Mouse (Mus musculus) hindbrain, postnatal 0 days (tissue): ENCODE results near the gene Bad. TPM values are rescaled to one million over a fixed set of nuclear protein-coding genes. Genes with fewer than 3 reads are reported as not detected.
A peak's percentile ranks its signal among the peaks of the same experiment; 100 is the strongest.

Experiments used
- ATAC-seq: fragments of 200-750 bp; cut with Nextera tagmentation; 2 replicates; pipeline ENCODE4 v1.8.0; 2017; ENCODE audit warnings: mild to moderate bottlenecking, moderate TSS enrichment, moderate library complexity
- DNase-seq: peaks from one replicate; pipeline ENCODE4 v3.0.0-alpha.2; 2015; ENCODE audit warnings: low spot score
- H3K27ac ChIP-seq: fragments of 300-500 bp; sonication (generic); 2 replicates; pipeline ENCODE4 v1.5.1; 2014; ENCODE audit warnings: mild to moderate bottlenecking
- H3K27me3 ChIP-seq: fragments of 300-500 bp; sonication (generic); 2 replicates; pipeline ENCODE4 v1.6.1; 2014; ENCODE audit warnings: low read length, mixed read lengths; ENCODE audit not compliant: insufficient read depth
- H3K36me3 ChIP-seq: fragments of 300-500 bp; sonication (generic); 2 replicates; pipeline ENCODE4 v1.6.1; 2014; ENCODE audit warnings: low read length, mixed read lengths; ENCODE audit not compliant: insufficient read depth
- H3K4me1 ChIP-seq: fragments of 300-500 bp; sonication (generic); 2 replicates; pipeline ENCODE4 v1.6.1; 2014; ENCODE audit warnings: antibody characterized with exemption, low read length, mixed read lengths; ENCODE audit not compliant: insufficient read depth
- H3K4me2 ChIP-seq: fragments of 300-500 bp; sonication (generic); 2 replicates; pipeline ENCODE4 v1.6.1; 2014; ENCODE audit warnings: low read depth, mild to moderate bottlenecking, low read length, moderate library complexity, mixed read lengths
- H3K4me3 ChIP-seq: fragments of 300-500 bp; sonication (generic); 2 replicates; pipeline ENCODE4 v1.5.1; 2014; ENCODE audit warnings: low read length
- H3K9ac ChIP-seq: fragments of 300-500 bp; sonication (generic); replicated peaks from 2 replicates; pipeline ENCODE4 v1.6.1; 2014; ENCODE audit warnings: mild to moderate bottlenecking, low read length, moderate library complexity, mixed read lengths
- H3K9me3 ChIP-seq: fragments of 300-500 bp; sonication (generic); 2 replicates; pipeline ENCODE4 v1.6.1; 2016; ENCODE audit warnings: low read length, mixed read lengths
- CTCF ChIP-seq: IDR thresholded peaks from 2 replicates; pipeline ENCODE4 v1.5.1; 2016; ENCODE audit warnings: antibody characterized with exemption, control low read depth, low read depth
- WGBS: fragments of 180-500 bp; shearing (Covaris S2); extraction: QIAGEN DNeasy Blood & Tissue Kit; methylation state at CpG from one replicate; pipeline ENCODE4 v1.1.7; 2014; 5-methylcytosine and 5-hydroxymethylcytosine counted together
- polyA plus RNA-seq: library from polyadenylated mRNA; unstranded; fragments of >200 nt; fragmentation: Nextera tagmentation; extraction: Ambion mirVana; gene quantifications from 2 replicates; pipeline ENCODE4 v1.2.1, GENCODE M21; 2015
- total RNA-seq: library from RNA; depleted of rRNA; stranded (reverse); fragments of >200 nt; gene quantifications from 2 replicates; pipeline ENCODE4 v1.2.3, GENCODE M21; 2014

The Bad gene
- total and polyA plus RNA-seq, 2 experiments from 2014 or later, result 58.2 to 86.6 TPM

GRCm38 (mm10) chr19:6925611-6926329 lies 15.9 kb upstream of the Bad start:
- Histone ChIP-seq H3K27me3 (peaks cover 40% of the 10 kb centered on the region), H3K9ac (no peak overlapping the region), H3K4me1 (peaks cover 8% of the 10 kb centered on the region; the same call in 1 of the 2 replicates), H3K4me3 (0 out of 2 replicates have a peak overlapping the region, but pooled peaks have one; percentile 11), H3K9me3 (no peaks in the 10 kb centered on the region), H3K27ac (no peak overlapping the region), H3K36me3 (no peaks in the 10 kb centered on the region), H3K4me2 (0 out of 2 replicates have a peak overlapping the region, but pooled peaks have one; percentile 10)
- ATAC-seq, result no peak
- TF ChIP-seq CTCF, result no peak
- 11% methylated on average over 39 of the region's 40 CpGs for WGBS
- peak; percentile 29 for DNase-seq

- Histone ChIP-seq H3K9me3 (no peaks in the 10 kb centered on the region), H3K27me3 (peaks cover 40% of the 10 kb centered on the region), H3K4me2 (peak overlapping the region; percentile 31; the same call in 1 of the 2 replicates), H3K4me1 (0 out of 2 replicates have a peak, but pooled peaks cover 6% of the 10 kb centered on the region), H3K36me3 (no peaks in the 10 kb centered on the region), H3K4me3 (no peak overlapping the region), H3K9ac (no peak overlapping the region), H3K27ac (no peak overlapping the region)
- ATAC-seq (no peak), DNase-seq (no peak)
- 16% methylated on average over 26 of the region's 26 CpGs for WGBS
- TF ChIP-seq CTCF, result no peak
Measured at GRCm38 (mm10) chr19:6926559-6927255, 15.0 kb upstream of the Bad start.

- H3K9ac ChIP-seq, result no peak overlapping the region
- no peak overlapping the region for H3K27ac ChIP-seq
- ATAC-seq (no peak), DNase-seq (no peak)
- H3K4me1 ChIP-seq, result peaks cover 6% of the 10 kb centered on the region; the same call in 1 of the 2 replicates
- no peak overlapping the region for H3K4me2 ChIP-seq
- peaks cover 46% of the 10 kb centered on the region for H3K27me3 ChIP-seq
- no peak overlapping the region for H3K4me3 ChIP-seq
- no peaks in the 10 kb centered on the region for H3K9me3 ChIP-seq
- no peaks in the 10 kb centered on the region for H3K36me3 ChIP-seq
- TF ChIP-seq CTCF, result no peak
- WGBS, result 12% methylated on average over 9 of the region's 9 CpGs
Measured at GRCm38 (mm10) chr19:6928080-6928479, 13.6 kb upstream of the Bad start.

GRCm38 (mm10) chr19:6931002-6931401 lies 10.7 kb upstream of the Bad start:
- Histone ChIP-seq H3K4me3 (no peak overlapping the region), H3K9me3 (no peaks in the 10 kb centered on the region), H3K27me3 (peaks cover 23% of the 10 kb centered on the region), H3K36me3 (no peaks in the 10 kb centered on the region), H3K4me2 (no peak overlapping the region), H3K27ac (no peak overlapping the region), H3K4me1 (peaks cover 9% of the 10 kb centered on the region), H3K9ac (no peak overlapping the region)
- no peak for TF ChIP-seq CTCF
- no peak for ATAC-seq
- DNase-seq, result no peak
- WGBS, result 0% methylated on average over 2 of the region's 2 CpGs

GRCm38 (mm10) chr19:6932018-6932417 lies 9.6 kb upstream of the Bad start:
- Histone ChIP-seq H3K27ac (no peak overlapping the region), H3K4me2 (no peak overlapping the region), H3K27me3 (peaks cover 13% of the 10 kb centered on the region), H3K36me3 (no peaks in the 10 kb centered on the region), H3K9ac (no peak overlapping the region), H3K9me3 (no peaks in the 10 kb centered on the region), H3K4me3 (no peak overlapping the region), H3K4me1 (peaks cover 9% of the 10 kb centered on the region)
- TF ChIP-seq CTCF, result no peak
- DNase-seq (no peak), ATAC-seq (no peak)
- 71% methylated on average over 1 of the region's 1 CpGs for WGBS

GRCm38 (mm10) chr19:6933102-6933435 lies 8.6 kb upstream of the Bad start:
- ATAC-seq, result no peak
- 27% methylated on average over 4 of the region's 4 CpGs for WGBS

More at GRCm38 (mm10) chr19:6933102-6933435, 8.6 kb upstream of the Bad start:
- TF ChIP-seq CTCF, result no peak
- peak overlapping the region; percentile 67 for H3K4me2 ChIP-seq
- no peaks in the 10 kb centered on the region for H3K9me3 ChIP-seq
- no peaks in the 10 kb centered on the region for H3K36me3 ChIP-seq
- peak overlapping the region; percentile 41; the same call in 1 of the 2 replicates for H3K27ac ChIP-seq
- peak overlapping the region; percentile 60; the same call in 1 of the 2 replicates for H3K9ac ChIP-seq
- peak overlapping the region; percentile 47 for H3K4me3 ChIP-seq
- DNase-seq, result no peak
- H3K27me3 ChIP-seq, result peaks cover 6% of the 10 kb centered on the region
- H3K4me1 ChIP-seq, result peaks cover 9% of the 10 kb centered on the region
